ENCODE assay signal across 13 mouse cellular contexts in the genomic region with DNA sequence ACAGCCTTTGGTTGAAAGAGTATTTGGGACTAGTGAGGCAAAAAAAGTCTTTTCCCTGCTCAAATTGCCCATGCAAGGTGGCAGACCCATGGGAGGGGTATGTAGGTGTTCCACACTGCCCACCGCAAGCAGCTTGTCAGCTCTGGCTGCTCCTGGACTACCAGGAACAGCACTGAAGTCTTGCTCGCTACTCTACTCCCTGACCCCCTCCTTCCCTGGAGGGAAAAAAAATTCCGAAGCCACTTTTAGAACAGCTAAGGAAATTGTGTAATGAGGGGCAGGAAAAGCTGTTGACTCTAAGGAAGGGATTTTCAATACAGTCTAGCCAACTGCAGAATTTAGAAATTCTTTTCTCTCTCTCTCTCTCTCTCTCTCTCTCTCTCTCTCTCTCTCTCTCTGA. TPM values are rescaled to one million over a fixed set of nuclear protein-coding genes. Genes with fewer than 3 reads are reported as not detected.
DNase-seq lines count a peak whose midpoint lies in the region; ATAC-seq lines count a peak whose summit lies in the region.
"Had no signal": no experiment of that assay in that cellular context is flagged by ENCODE, and none has a peak within 500 bp of the region (broad histone marks: within the 10 kb centered on the region; RNA-seq: fewer than 3 reads in every experiment).

No protein-coding gene starts in this region.

- no peak for ATAC-seq in kidney, embryonic 16.5 days (ENCODE audit: low FRiP score, low TSS enrichment)
- ATAC-seq in midbrain, embryonic 13.5 days: no peak
- ATAC-seq in midbrain, embryonic 16.5 days: no peak

- H3K27me3 ChIP-seq in kidney, embryonic 16.5 days (ENCODE audit: insufficient read depth, low read length): no peaks in the 10 kb centered on the region
- H3K27me3 ChIP-seq in midbrain, embryonic 13.5 days: no peaks in the 10 kb centered on the region
- no peaks in the 10 kb centered on the region; the same call in 1 of the 2 replicates for H3K27me3 ChIP-seq in midbrain, embryonic 16.5 days (ENCODE audit: control insufficient read depth, insufficient read depth, low read depth, low read length)
- H3K27me3 ChIP-seq: hindbrain, embryonic 12.5 days had no signal

- H3K9me3 ChIP-seq in kidney, embryonic 16.5 days (ENCODE audit: low read length): peaks cover 6% of the 10 kb centered on the region; the same call in 1 of the 2 replicates
- 0 out of 2 replicates have a peak, but pooled peaks cover 5% of the 10 kb centered on the region for H3K9me3 ChIP-seq in midbrain, embryonic 13.5 days
- H3K9me3 ChIP-seq in midbrain, embryonic 16.5 days (replicated peaks; ENCODE audit: control insufficient read depth, low read length, poor library complexity, severe bottlenecking): no peaks in the 10 kb centered on the region
- H3K9me3 ChIP-seq: G1E had no signal

- H3K36me3 ChIP-seq in kidney, embryonic 16.5 days (ENCODE audit: insufficient read depth, low read length): no peaks in the 10 kb centered on the region
- no peaks in the 10 kb centered on the region for H3K36me3 ChIP-seq in midbrain, embryonic 13.5 days
- no peaks in the 10 kb centered on the region for H3K36me3 ChIP-seq in midbrain, embryonic 16.5 days (ENCODE audit: control insufficient read depth, insufficient read depth, low read length)
- H3K36me3 ChIP-seq: G1E; hindbrain, embryonic 12.5 days had no signal

- no peak overlapping the region for H3K27ac ChIP-seq in kidney, embryonic 16.5 days (ENCODE audit: low read length)
- no peak overlapping the region for H3K27ac ChIP-seq in midbrain, embryonic 13.5 days
- H3K27ac ChIP-seq in midbrain, embryonic 16.5 days (ENCODE audit: low read length): no peak overlapping the region
- H3K27ac ChIP-seq: hindbrain, embryonic 12.5 days had no signal

- peak; percentile 41 for DNase-seq in adrenal gland, postnatal 14 days
- no peak for DNase-seq in adrenal gland, postnatal 25 days
- DNase-seq in kidney, adult 8-10 months: peak; percentile 15 to 44
- peak; percentile 26 for DNase-seq in heart, postnatal 4 days
- DNase-seq in lung, postnatal 25 days (ENCODE audit: low spot score): peak; percentile 66
- DNase-seq: right cerebral cortex, postnatal 4 days; thymus, postnatal 36 days had no signal

- H3K9ac ChIP-seq in kidney, embryonic 16.5 days (replicated peaks; ENCODE audit: low read length): no peak overlapping the region
- H3K9ac ChIP-seq in midbrain, embryonic 13.5 days (replicated peaks): no peak overlapping the region
- no peak overlapping the region for H3K9ac ChIP-seq in midbrain, embryonic 16.5 days (ENCODE audit: low read depth, low read length)
- H3K9ac ChIP-seq: hindbrain, embryonic 12.5 days had no signal

- no peak overlapping the region for H3K4me2 ChIP-seq in kidney, embryonic 16.5 days (replicated peaks; ENCODE audit: low read depth, low read length)
- H3K4me2 ChIP-seq in midbrain, embryonic 13.5 days (replicated peaks): no peak overlapping the region
- H3K4me2 ChIP-seq in midbrain, embryonic 16.5 days (ENCODE audit: low read length): no peak overlapping the region
- H3K4me2 ChIP-seq: hindbrain, embryonic 12.5 days had no signal

- H3K4me1 ChIP-seq in kidney, embryonic 16.5 days (ENCODE audit: insufficient read depth, low read length): no peaks in the 10 kb centered on the region
- no peaks in the 10 kb centered on the region for H3K4me1 ChIP-seq in midbrain, embryonic 13.5 days (replicated peaks)
- H3K4me1 ChIP-seq in midbrain, embryonic 16.5 days (ENCODE audit: control insufficient read depth, insufficient read depth, low read length): no peaks in the 10 kb centered on the region

- H3K4me3 ChIP-seq in kidney, embryonic 16.5 days (ENCODE audit: low read length): no peak overlapping the region
- no peak overlapping the region for H3K4me3 ChIP-seq in midbrain, embryonic 13.5 days (replicated peaks)
- H3K4me3 ChIP-seq in midbrain, embryonic 16.5 days (ENCODE audit: low read depth, low read length): no peak overlapping the region
- H3K4me3 ChIP-seq: hindbrain, embryonic 12.5 days had no signal

- 58% methylated on average over 3 of the region's 3 CpGs for WGBS in kidney, embryonic 16.5 days
- WGBS in midbrain, embryonic 13.5 days: 81% methylated on average over 3 of the region's 3 CpGs
- 80% methylated on average over 3 of the region's 3 CpGs for WGBS in midbrain, embryonic 16.5 days

RNA-seq across cellular contexts. Expression of a gene that starts 24.9 kb away (rescaled TPM):
- 56.5 and 65.8 TPM in 2 replicates for total RNA-seq in adrenal gland, postnatal 14 days (2021)
- 26.1 and 31.6 TPM in 2 replicates for total RNA-seq in adrenal gland, postnatal 25 days (2021)
- polyA plus RNA-seq in kidney, embryonic 16.5 days (2015; fragmentation: Nextera tagmentation; extraction: Ambion mirVana): 12.0 and 13.9 TPM in 2 replicates
- 10 to 100 TPM; 48.8 to 49.6 TPM for total RNA-seq in heart, postnatal 4 days (2021)
- polyA plus RNA-seq in midbrain, embryonic 13.5 days (2015; fragmentation: Nextera tagmentation; extraction: Ambion mirVana): 0.89 and 1.1 TPM in 2 replicates
- polyA plus RNA-seq in midbrain, embryonic 16.5 days (2015; fragmentation: Nextera tagmentation; extraction: Ambion mirVana): 1.0 and 1.3 TPM in 2 replicates
- total RNA-seq: common myeloid progenitor, adult 5-6 weeks had no signal
- polyA plus RNA-seq: G1E had no signal
